Mouse (Mus musculus) forebrain, embryonic 14.5 days (tissue): ENCODE results near the gene Rere. TPM values are rescaled to one million over a fixed set of nuclear protein-coding genes. Genes with fewer than 3 reads are reported as not detected.

Source experiments
- ATAC-seq: fragments of 200-750 bp; cut with Nextera tagmentation; 2 replicates; pipeline ENCODE4 v1.8.0; 2017; ENCODE audit warnings: mild to moderate bottlenecking, moderate library complexity
- DNase-seq: peaks from one replicate; pipeline ENCODE4 v3.0.0-alpha.2; 2015; ENCODE audit warnings: low spot score
- H3K27ac ChIP-seq: fragments of 300-500 bp; sonication (generic); 2 replicates; pipeline ENCODE4 v1.5.1; 2014; ENCODE audit warnings: low read depth, mild to moderate bottlenecking, control low read depth, low read length, moderate library complexity
- H3K27me3 ChIP-seq: fragments of 300-500 bp; sonication (generic); replicated peaks from 2 replicates; pipeline ENCODE4 v1.6.1; 2014; ENCODE audit warnings: low read length, control low read depth, mixed read lengths; ENCODE audit not compliant: control insufficient read depth, insufficient read depth
- H3K36me3 ChIP-seq: fragments of 300-500 bp; sonication (generic); 2 replicates; pipeline ENCODE4 v1.6.1; 2014; ENCODE audit warnings: low read length, control low read depth; ENCODE audit not compliant: control insufficient read depth, insufficient read depth
- H3K4me1 ChIP-seq: fragments of 300-500 bp; sonication (generic); 2 replicates; pipeline ENCODE4 v1.6.1; 2014; ENCODE audit warnings: antibody characterized with exemption, low read length, control low read depth; ENCODE audit not compliant: control insufficient read depth, insufficient read depth
- H3K4me2 ChIP-seq: fragments of 300-500 bp; sonication (generic); 2 replicates; pipeline ENCODE4 v1.6.1; 2014; ENCODE audit warnings: mild to moderate bottlenecking, control low read depth, low read length
- H3K4me3 ChIP-seq: fragments of 300-500 bp; sonication (generic); 2 replicates; pipeline ENCODE4 v1.5.1; 2014; ENCODE audit warnings: low read depth, low read length, control low read depth
- H3K9ac ChIP-seq: fragments of 300-500 bp; sonication (generic); 2 replicates; pipeline ENCODE4 v1.6.1; 2014; ENCODE audit warnings: mild to moderate bottlenecking, low read length, control low read depth, moderate library complexity
- H3K9me3 ChIP-seq: fragments of 300-500 bp; sonication (generic); replicated peaks from 2 replicates; pipeline ENCODE4 v1.6.1; 2016; ENCODE audit warnings: low read length, control low read depth, mixed read lengths; ENCODE audit not compliant: control insufficient read depth
- WGBS: fragments of 180-500 bp; shearing (Covaris S2); extraction: QIAGEN DNeasy Blood & Tissue Kit; methylation state at CpG from one replicate; pipeline ENCODE4 v1.1.7; 2014; 5-methylcytosine and 5-hydroxymethylcytosine counted together
- polyA plus RNA-seq: library from polyadenylated mRNA; unstranded; fragments of >200 nt; fragmentation: Nextera tagmentation; extraction: Ambion mirVana; gene quantifications from 2 replicates; pipeline ENCODE4 v1.2.1, GENCODE M21; 2014

Rere gene
- polyA plus RNA-seq, 1 experiment from 2014 or later = 21.2 TPM

DNA sequence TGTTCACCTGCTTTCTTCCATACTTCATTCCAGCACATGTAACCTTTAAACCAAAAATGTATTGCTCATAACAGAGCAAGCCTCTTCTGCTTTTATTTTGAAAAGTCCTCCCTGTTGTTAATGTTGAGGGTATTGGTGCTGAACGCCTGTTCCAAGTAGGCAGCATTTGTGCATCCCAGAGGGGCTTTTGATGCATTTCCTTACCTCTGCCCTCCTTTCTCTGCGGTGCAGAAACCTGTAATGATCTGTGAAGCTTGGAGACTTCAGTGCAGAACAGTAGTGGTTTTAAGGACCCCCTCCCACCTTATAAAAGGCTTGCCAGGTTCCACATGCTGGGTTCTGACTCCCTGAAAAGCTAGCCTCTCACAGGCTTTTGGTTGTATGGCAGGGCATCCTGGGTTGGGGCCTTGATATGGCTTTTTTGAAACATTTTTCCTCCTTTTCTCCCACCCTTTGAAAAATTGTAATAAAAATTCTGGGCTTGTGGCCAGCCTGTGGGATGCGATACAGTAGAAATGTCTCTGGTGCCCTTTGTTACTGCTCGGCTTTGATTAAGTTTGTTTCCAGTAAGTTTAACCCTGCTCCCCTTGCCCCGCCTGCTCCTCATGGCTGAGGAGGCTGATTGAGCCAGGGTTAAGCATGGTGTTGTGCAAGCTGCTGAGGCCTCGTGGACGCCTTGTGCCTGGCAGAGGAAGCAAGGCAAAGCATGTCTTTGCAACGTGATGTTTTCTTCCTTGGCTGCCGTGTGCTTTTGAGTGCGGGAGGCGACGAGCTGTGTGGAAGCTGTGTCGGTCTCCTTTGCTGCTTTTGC lies 301.7 kb downstream of the Rere start:
- H3K9ac ChIP-seq = peak overlapping the region; percentile 40; the same call in 1 of the 2 replicates
- 20% methylated on average over 13 of the region's 13 CpGs for WGBS
- DNase-seq = peak; percentile 57
- no peak overlapping the region for H3K4me3 ChIP-seq
- peak overlapping the region; percentile 67 for H3K27ac ChIP-seq
- peaks cover 23% of the 10 kb centered on the region for H3K4me1 ChIP-seq
- 0 out of 2 replicates have a peak, but pooled peaks have one; percentile 55 for ATAC-seq
- no peaks in the 10 kb centered on the region for H3K36me3 ChIP-seq
- no peaks in the 10 kb centered on the region for H3K27me3 ChIP-seq
- peak overlapping the region; percentile 16; the same call in 1 of the 2 replicates for H3K4me2 ChIP-seq
- H3K9me3 ChIP-seq = no peaks in the 10 kb centered on the region

DNA sequence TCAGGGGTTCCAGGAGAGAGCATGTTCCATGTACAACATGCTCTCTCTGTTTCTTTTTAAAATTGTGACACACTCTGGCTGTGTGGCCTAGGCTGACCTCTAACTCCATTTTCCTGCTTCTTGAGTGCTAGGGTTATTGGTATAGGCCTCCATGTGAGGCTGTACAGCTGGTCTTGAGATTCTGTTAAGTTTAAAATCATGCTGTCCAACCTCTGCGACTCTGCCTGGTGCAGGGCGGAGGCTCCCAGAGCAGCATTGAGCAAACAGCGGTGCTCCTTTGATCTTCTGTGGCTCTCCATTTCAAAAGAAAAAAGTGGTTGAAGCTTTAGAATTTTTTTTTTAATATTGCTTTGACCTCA lies 302.3 kb downstream of the Rere start:
- DNase-seq (peak; percentile 36), ATAC-seq (0 out of 2 replicates have a peak, but pooled peaks have one; percentile 29)
- peak overlapping the region; percentile 40; the same call in 1 of the 2 replicates for H3K9ac ChIP-seq
- H3K9me3 ChIP-seq = no peaks in the 10 kb centered on the region
- H3K27ac ChIP-seq = peak overlapping the region; percentile 67
- WGBS = 73% methylated on average over 3 of the region's 3 CpGs
- no peaks in the 10 kb centered on the region for H3K36me3 ChIP-seq
- peaks cover 23% of the 10 kb centered on the region for H3K4me1 ChIP-seq
- no peak overlapping the region for H3K4me3 ChIP-seq
- no peak overlapping the region for H3K4me2 ChIP-seq
- no peaks in the 10 kb centered on the region for H3K27me3 ChIP-seq

- H3K9me3 ChIP-seq = no peaks in the 10 kb centered on the region
- no peak overlapping the region for H3K27ac ChIP-seq
- H3K36me3 ChIP-seq = no peaks in the 10 kb centered on the region
- ATAC-seq = no peak
- H3K4me2 ChIP-seq = no peak overlapping the region
- no peaks in the 10 kb centered on the region for H3K27me3 ChIP-seq
- no peak overlapping the region for H3K9ac ChIP-seq
- H3K4me3 ChIP-seq = no peak overlapping the region
- DNase-seq = no peak
- WGBS = 90% methylated on average over 2 of the region's 2 CpGs
- peaks cover 27% of the 10 kb centered on the region for H3K4me1 ChIP-seq
Observed at GRCm38 (mm10) chr4:150585800-150586199, 304.4 kb downstream of the Rere start.

DNA sequence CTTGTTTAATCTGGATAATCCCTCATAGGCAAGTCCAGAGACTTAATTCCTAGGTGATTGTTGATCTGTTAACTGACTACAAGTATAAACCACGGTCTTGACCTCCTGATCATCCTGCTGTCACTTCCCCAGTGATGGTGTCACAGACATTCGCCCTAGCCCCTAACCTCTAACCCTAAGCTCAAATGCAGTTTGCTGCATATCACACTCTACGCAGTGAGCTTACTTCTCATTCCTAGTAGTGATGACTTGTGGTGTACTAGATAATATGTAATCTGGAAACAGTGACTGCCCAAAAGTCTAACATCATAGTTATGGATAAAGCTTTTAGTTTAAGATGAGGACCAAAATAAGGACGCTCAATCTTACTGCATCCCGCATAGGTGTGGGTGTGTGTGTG lies 304.8 kb downstream of the Rere start:
- H3K4me1 ChIP-seq = peaks cover 28% of the 10 kb centered on the region
- DNase-seq (no peak), ATAC-seq (no peak)
- H3K27me3 ChIP-seq = no peaks in the 10 kb centered on the region
- H3K9me3 ChIP-seq = no peaks in the 10 kb centered on the region
- H3K36me3 ChIP-seq = no peaks in the 10 kb centered on the region
- H3K4me2 ChIP-seq = no peak overlapping the region
- H3K4me3 ChIP-seq = no peak overlapping the region
- no peak overlapping the region for H3K9ac ChIP-seq
- no peak overlapping the region for H3K27ac ChIP-seq
- WGBS = 93% methylated on average over 5 of the region's 5 CpGs

GRCm38 (mm10) chr4:150587597-150588299 lies 306.3 kb downstream of the Rere start:
- Histone ChIP-seq H3K27me3 (no peaks in the 10 kb centered on the region), H3K36me3 (no peaks in the 10 kb centered on the region), H3K4me3 (no peak overlapping the region), H3K4me1 (peaks cover 26% of the 10 kb centered on the region), H3K27ac (no peak overlapping the region), H3K4me2 (no peak overlapping the region), H3K9me3 (no peaks in the 10 kb centered on the region), H3K9ac (no peak overlapping the region)
- DNase-seq (no peak), ATAC-seq (no peak)
- 87% methylated on average over 8 of the region's 8 CpGs for WGBS

DNA sequence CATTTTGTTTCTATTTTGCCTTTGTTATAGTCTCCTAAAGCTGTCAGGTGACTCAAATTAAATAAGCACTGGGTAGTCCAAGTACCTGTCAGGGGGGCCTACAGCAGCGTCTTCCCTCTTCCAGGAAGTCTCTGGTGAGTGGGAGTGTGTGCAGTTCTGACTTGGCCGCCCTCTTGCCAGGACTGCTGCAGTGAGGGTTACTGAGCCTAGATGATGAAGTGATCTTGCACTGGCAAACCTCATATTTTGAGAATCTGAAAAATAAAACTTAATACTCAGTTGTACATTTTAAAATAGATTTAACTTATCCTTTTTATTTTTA lies 306.8 kb downstream of the Rere start:
- Histone ChIP-seq H3K9me3 (no peaks in the 10 kb centered on the region), H3K27ac (no peak overlapping the region), H3K4me2 (no peak overlapping the region), H3K4me1 (peaks cover 21% of the 10 kb centered on the region), H3K36me3 (no peaks in the 10 kb centered on the region), H3K27me3 (no peaks in the 10 kb centered on the region), H3K4me3 (no peak overlapping the region), H3K9ac (no peak overlapping the region)
- ATAC-seq = no peak
- WGBS = 88% methylated on average over 2 of the region's 2 CpGs
- no peak for DNase-seq

- H3K9me3 ChIP-seq = no peaks in the 10 kb centered on the region
- ATAC-seq (no peak), DNase-seq (no peak)
- peaks cover 9% of the 10 kb centered on the region; the same call in 1 of the 2 replicates for H3K4me1 ChIP-seq
- no peak overlapping the region for H3K9ac ChIP-seq
- H3K27me3 ChIP-seq = no peaks in the 10 kb centered on the region
- no peak overlapping the region for H3K4me3 ChIP-seq
- H3K27ac ChIP-seq = no peak overlapping the region
- 40% methylated on average over 3 of the region's 3 CpGs for WGBS
- no peaks in the 10 kb centered on the region for H3K36me3 ChIP-seq
- no peak overlapping the region for H3K4me2 ChIP-seq
Observed at GRCm38 (mm10) chr4:150590621-150591282, 309.3 kb downstream of the Rere start.

DNA sequence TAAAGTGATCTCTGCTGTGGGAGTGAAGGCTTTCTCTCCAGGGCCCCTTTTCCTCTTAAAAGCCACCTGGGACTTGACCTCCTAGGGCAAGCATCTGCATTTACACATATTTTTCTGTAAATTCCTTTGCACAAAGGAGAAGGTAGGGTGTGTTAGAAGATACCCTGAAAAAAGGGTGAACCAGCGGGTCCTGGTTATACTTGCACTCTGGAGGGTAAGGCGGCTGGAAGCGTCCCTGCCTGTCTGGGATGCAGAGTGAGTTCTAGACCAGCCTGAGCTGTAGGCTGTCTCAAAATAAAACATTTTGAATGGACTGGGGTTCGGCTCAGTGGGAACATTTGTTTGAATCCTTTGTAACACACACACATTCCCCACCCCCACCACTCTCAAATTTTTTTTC lies 310.2 kb downstream of the Rere start:
- Histone ChIP-seq H3K9me3 (no peaks in the 10 kb centered on the region), H3K4me3 (no peak overlapping the region), H3K36me3 (no peaks in the 10 kb centered on the region), H3K9ac (no peak overlapping the region), H3K27me3 (no peaks in the 10 kb centered on the region), H3K4me2 (no peak overlapping the region), H3K4me1 (peaks cover 9% of the 10 kb centered on the region; the same call in 1 of the 2 replicates), H3K27ac (no peak overlapping the region)
- ATAC-seq (no peak), DNase-seq (no peak)
- 71% methylated on average over 4 of the region's 4 CpGs for WGBS
